Mouse (Mus musculus): ENCODE data around the gene Fpgs.

DNA sequence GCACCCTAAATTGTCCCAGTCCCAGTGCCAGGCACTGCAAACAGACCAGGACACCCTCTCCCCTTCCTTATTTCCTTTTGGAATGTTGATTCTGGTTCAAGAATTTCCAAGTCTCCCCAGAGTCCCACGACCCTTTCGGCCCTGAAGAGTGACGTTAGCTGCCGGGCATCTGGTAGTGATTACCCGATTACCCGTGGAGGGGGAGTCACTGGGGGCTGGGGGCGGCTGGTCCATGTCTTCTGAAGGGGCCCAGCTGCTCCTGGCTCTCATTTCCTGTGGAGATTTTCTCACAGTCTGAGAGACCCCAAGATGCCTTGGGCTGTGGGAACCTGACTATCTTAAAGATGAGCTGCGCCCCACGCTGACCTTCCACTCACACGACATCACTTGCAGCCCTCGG, 26.9 kb upstream of the Fpgs start:
- TF ChIP-seq E2F4 (IDR thresholded peaks at IDR 0.05; ENCODE audit: borderline replicate concordance, low read depth, low read length) (no peak), POLR2A (IDR thresholded peaks at IDR 0.05; ENCODE audit: control insufficient read depth in 1 of 2, insufficient read depth in 1 of 2, low read depth in 1 of 2, low read length in 2 of 2, poor library complexity in 1 of 2) (no peak)

Measured in MEL (cell line).